Mouse (Mus musculus): Measurements from ENCODE around the gene Gps1. TPM values are rescaled to one million over a fixed set of nuclear protein-coding genes. Genes with fewer than 3 reads are reported as not detected.
"Not testable (repeated sequence)": the region's sequence is repeated elsewhere in the genome, so short reads cannot be mapped to it uniquely, and the experiment has no call there.

The Gps1 gene
- total RNA-seq (2014; fragmentation: Nextera tagmentation) (107 TPM in 2 replicates), total RNA-seq (2017) (103 and 119 TPM in 2 replicates)

DNA sequence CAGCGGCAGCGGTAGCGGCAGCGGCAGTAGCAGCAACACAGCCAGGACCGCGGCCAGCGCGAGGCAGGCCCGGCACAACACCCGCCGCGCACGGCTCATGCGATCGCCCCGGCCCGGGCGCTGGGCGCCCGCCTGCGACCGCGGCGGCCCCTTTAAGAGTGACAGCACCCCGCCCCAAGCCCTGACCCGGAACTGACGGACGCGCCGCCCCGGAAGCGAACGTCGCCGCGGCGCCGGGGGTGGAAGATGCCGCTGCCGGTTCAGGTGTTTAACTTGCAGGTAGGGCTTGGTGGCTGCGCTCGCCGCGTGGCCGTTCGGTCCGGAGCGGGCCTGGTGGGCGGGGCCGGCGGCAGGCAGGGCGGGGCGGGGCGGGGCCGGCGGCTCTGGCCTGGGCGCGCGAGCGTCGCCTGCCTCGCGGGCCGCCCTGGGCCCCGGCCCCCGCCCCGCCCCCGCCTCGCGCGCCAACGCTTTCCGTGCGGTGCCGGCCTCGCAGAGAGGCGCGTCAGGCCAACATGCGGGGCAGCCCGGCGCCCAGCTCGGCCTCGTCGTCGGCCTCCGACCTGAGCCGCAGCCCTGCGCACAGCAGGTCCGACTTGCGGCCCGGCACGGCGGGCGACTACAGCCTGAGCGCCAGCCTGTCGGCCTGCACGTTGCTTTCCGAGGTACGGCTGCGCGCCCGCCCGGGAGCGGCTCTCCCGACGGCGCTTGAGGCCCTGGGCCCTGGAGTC is at the start of gene Gps1, which contains the start of gene Rfng:
Gene Gps1 (plus strand): TSS at position 209 of the 728 bp plus-strand sequence.
Gene Rfng (minus strand): TSS at position 144 of the 728 bp plus-strand sequence.
- peak; percentile 59 for ATAC-seq (replicated peaks; ENCODE audit: low FRiP score, low TSS enrichment, poor library complexity, severe bottlenecking)

DNA sequence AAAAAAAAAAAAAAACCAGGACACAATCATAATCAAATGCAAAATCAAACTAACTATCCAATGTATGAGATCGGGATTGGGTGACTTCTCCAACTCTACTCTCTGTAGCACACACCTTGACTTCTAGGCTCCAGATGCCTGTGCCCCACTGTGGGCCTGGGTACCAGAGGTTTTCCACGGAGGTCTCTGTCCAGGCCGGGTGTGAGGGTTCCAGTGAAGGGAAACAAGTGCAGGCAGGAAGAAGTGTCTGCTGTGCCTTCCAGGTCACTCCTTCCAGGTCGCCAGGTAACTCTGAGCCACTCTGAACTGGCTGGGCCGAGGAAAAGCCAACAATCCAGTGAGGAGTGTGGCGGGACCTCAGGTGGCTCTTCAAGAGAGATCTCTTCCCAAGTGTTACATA is 47.6 kb upstream of the Gps1 start:
- no peak for ATAC-seq (replicated peaks; ENCODE audit: low FRiP score, low TSS enrichment, poor library complexity, severe bottlenecking)

- ATAC-seq (replicated peaks; ENCODE audit: low FRiP score, low TSS enrichment, poor library complexity, severe bottlenecking) = no peak
Observed at GRCm38 (mm10) chr11:120740981-120741380, 43.1 kb upstream of the Gps1 start.

- no peak for ATAC-seq (replicated peaks; ENCODE audit: low FRiP score, low TSS enrichment, poor library complexity, severe bottlenecking)
Observed at GRCm38 (mm10) chr11:120744121-120744701, 39.9 kb upstream of the Gps1 start.

- no peak for ATAC-seq (replicated peaks; ENCODE audit: low FRiP score, low TSS enrichment, poor library complexity, severe bottlenecking)
Observed at GRCm38 (mm10) chr11:120747974-120748373, 36.1 kb upstream of the Gps1 start.

- ATAC-seq (replicated peaks; ENCODE audit: low FRiP score, low TSS enrichment, poor library complexity, severe bottlenecking) = peak; percentile 74
Observed at GRCm38 (mm10) chr11:120749430-120749829, 34.6 kb upstream of the Gps1 start.

DNA sequence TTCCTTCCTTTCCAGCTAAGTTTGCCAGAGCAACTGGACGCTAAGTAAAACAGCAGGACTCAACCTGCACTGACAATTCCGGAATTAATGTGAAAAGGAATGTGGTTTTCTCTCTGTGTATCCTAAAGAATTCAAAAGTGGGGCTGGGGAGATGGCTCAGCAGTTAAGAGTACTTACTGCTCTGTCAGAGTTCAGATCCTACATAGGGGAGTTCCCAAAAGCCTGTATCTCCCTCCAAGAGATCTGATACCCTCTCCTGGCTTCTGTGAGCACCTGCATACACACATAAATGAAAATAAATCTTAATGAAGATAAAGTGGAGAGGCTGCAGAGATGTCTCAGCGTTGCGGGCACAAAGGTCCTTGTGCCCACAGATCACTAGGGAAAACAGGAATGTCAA is 32.5 kb upstream of the Gps1 start:
- ATAC-seq (replicated peaks; ENCODE audit: low FRiP score, low TSS enrichment, poor library complexity, severe bottlenecking) = no peak

DNA sequence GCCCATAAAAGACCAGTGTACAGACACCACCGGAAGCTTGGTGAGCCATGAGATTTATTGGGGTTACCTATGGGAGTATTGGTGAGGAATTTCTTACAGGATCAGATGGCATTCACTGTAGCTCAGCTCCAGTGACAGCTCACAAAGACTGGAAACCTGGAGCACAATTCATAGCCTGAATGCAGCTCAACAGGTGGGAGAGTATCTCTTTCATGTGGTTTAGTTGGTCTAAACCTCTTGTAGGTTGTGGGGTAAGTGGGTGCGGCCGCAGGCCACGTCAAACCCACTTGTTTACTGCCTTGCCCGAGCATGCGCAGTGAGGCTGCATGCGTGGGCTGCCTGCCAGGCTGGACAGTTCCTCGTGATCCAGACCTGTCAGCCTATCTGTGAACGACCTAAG is 23.8 kb upstream of the Gps1 start:
- ATAC-seq (replicated peaks; ENCODE audit: low FRiP score, low TSS enrichment, poor library complexity, severe bottlenecking) = no peak

GRCm38 (mm10) chr11:120761811-120762671 is 22.0 kb upstream of the Gps1 start:
- no peak for ATAC-seq (replicated peaks; ENCODE audit: low FRiP score, low TSS enrichment, poor library complexity, severe bottlenecking)

- not testable (repeated sequence) for ATAC-seq (replicated peaks; ENCODE audit: low FRiP score, low TSS enrichment, poor library complexity, severe bottlenecking)
Observed at GRCm38 (mm10) chr11:120762672-120763041, 21.4 kb upstream of the Gps1 start, which contains the start of gene Hmga1b. Gene Hmga1b (plus strand): TSS chr11:120762794.

DNA sequence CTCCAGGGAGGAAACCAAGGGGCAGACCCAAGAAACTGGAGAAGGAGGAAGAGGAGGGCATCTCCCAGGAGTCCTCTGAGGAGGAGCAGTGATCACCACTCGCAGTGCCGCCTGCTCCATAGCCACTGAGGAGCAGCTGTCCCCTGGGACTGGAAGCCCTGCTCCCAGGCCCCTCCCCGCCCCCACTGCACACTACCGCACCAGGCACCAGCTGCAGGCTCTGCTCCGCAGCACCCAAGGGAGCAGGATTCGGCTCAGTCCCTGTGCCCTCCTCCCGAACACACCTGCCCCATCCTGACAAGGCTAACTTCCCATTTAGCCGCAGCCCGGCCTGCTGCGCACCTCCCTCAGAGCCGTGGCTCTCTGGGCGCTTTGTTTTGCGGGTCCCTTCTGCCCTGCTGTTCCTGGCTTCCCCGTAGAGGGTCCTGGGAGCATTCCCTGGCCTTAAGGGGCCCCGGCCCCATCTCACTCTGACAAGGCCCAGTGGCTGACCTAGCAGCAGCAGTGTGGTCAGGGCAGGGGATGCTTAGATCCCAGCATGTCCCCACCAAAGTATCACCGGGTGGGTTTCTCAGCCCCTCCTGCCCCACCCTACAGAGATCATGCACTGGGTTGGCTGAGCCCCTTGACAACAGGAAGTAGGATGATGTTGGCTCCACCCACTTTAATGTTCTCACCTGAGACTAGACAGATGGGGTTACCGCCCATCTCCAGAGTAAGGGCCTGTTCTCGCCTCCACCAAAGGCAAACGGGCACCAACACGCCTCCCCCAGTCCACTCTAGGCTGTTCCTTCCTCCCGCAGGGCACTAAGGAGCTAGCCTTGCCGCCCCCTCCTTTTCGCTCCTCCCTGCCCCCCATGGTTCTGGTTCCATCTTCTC is 20.7 kb upstream of the Gps1 start:
- ATAC-seq (replicated peaks; ENCODE audit: low FRiP score, low TSS enrichment, poor library complexity, severe bottlenecking) = peak; percentile 35; the same call in 1 of the 2 replicates

GRCm38 (mm10) chr11:120767023-120767422 is 17.0 kb upstream of the Gps1 start:
- peak; percentile 11; the same call in 1 of the 2 replicates for ATAC-seq (replicated peaks; ENCODE audit: low FRiP score, low TSS enrichment, poor library complexity, severe bottlenecking)

DNA sequence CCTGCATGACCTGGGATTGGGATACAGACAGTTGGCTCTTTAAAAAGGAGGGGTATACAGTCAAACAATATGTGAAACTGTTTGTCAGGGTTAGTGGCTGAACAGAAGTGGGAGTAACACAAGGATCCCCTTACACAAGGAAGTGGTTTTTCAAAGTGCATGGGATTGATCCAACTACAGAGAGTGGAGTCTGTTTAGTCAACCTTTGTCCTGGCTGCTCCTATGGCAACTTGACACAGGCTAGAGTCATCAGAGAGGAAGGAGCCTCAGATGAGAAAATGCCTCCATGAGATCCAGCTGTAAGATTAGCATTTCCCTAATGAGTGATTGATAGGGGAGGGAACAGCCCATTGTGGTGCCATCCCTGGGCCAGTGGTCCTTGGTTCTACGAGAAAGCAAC is 15.9 kb upstream of the Gps1 start:
- ATAC-seq (replicated peaks; ENCODE audit: low FRiP score, low TSS enrichment, poor library complexity, severe bottlenecking) = no peak

DNA sequence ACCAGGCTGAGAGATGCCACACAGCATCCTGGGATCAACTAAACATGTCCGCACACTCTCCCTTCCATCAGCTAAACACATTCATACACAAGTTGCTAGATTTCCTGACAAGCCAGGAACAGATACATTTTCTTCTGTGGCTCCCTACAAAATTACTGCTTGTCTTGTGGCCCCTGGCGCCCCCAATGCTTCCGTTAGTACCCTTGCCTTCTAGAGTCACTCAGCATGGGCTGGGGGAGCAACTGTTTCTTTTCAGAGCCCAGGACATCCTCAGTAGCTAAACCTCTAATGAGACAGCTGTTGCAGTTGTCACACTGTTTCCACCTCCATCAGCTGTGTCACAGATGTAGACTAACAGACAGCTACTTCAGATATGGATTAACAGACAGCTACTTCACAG is 11.3 kb upstream of the Gps1 start:
- ATAC-seq (replicated peaks; ENCODE audit: low FRiP score, low TSS enrichment, poor library complexity, severe bottlenecking) = no peak

GRCm38 (mm10) chr11:120773463-120774190 is 10.4 kb upstream of the Gps1 start:
- ATAC-seq (replicated peaks; ENCODE audit: low FRiP score, low TSS enrichment, poor library complexity, severe bottlenecking) = no peak

GRCm38 (mm10) chr11:120775774-120776469 is 8.2 kb upstream of the Gps1 start:
- ATAC-seq (replicated peaks; ENCODE audit: low FRiP score, low TSS enrichment, poor library complexity, severe bottlenecking) = peak; percentile 94

GRCm38 (mm10) chr11:120777123-120777522 is 6.9 kb upstream of the Gps1 start:
- ATAC-seq (replicated peaks; ENCODE audit: low FRiP score, low TSS enrichment, poor library complexity, severe bottlenecking) = no peak

DNA sequence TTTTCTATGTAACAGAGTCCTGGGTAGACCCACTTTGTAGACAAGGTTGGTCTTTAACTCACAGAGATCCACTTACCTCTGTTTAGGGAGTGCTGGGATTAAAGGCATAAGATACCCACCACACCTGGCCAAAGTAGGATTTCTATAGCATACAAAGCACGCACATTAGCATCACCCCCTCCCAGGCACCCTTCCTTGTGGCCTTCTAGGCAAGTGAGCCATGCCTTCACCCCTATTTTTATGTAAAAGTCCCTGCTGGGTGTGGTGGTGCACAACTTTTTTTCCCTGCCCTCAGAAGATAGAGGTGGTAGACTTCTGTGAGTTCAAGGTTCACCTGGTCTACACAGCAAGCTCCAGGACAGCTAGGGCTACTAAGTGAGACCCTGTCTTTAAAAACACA is 4.2 kb upstream of the Gps1 start:
- no peak for ATAC-seq (replicated peaks; ENCODE audit: low FRiP score, low TSS enrichment, poor library complexity, severe bottlenecking)

All from megakaryocyte-erythroid progenitor cell, adult 5-6 weeks (primary cell).